Mouse (Mus musculus) heart, embryonic 12.5 days (tissue): ENCODE measurements around the gene Ifi209. TPM values are rescaled to one million over a fixed set of nuclear protein-coding genes. Genes with fewer than 3 reads are reported as not detected.
"Not testable (repeated sequence)": the region's sequence is repeated elsewhere in the genome, so short reads cannot be mapped to it uniquely, and the experiment has no call there.

Experiments
- ATAC-seq: fragments of 200-750 bp; cut with Nextera tagmentation; 2 replicates; pipeline ENCODE4 v1.8.0; 2017; ENCODE audit warnings: moderate TSS enrichment, moderate library complexity; ENCODE audit not compliant: insufficient number of reproducible peaks, low FRiP score
- H3K27ac ChIP-seq: fragments of 300-500 bp; sonication (generic); 2 replicates; pipeline ENCODE4 v1.5.1; 2016; ENCODE audit warnings: mild to moderate bottlenecking, moderate library complexity; ENCODE audit not compliant: poor library complexity, severe bottlenecking
- H3K27me3 ChIP-seq: fragments of 300-500 bp; sonication (generic); replicated peaks from 2 replicates; pipeline ENCODE4 v1.6.1; 2016; ENCODE audit warnings: mild to moderate bottlenecking, moderate library complexity
- H3K36me3 ChIP-seq: fragments of 300-500 bp; sonication (generic); 2 replicates; pipeline ENCODE4 v1.6.1; 2016; ENCODE audit warnings: mild to moderate bottlenecking, moderate library complexity
- H3K4me1 ChIP-seq: fragments of 300-500 bp; sonication (generic); replicated peaks from 2 replicates; pipeline ENCODE4 v1.6.1; 2016; ENCODE audit warnings: mild to moderate bottlenecking
- H3K4me2 ChIP-seq: fragments of 300-500 bp; sonication (generic); 2 replicates; pipeline ENCODE4 v1.6.1; 2016; ENCODE audit warnings: mild to moderate bottlenecking, moderate library complexity
- H3K4me3 ChIP-seq: fragments of 300-500 bp; sonication (generic); 2 replicates; pipeline ENCODE4 v1.5.1; 2016; ENCODE audit warnings: mild to moderate bottlenecking
- H3K9ac ChIP-seq: fragments of 300-500 bp; sonication (generic); 2 replicates; pipeline ENCODE4 v1.6.1; 2016; ENCODE audit warnings: mild to moderate bottlenecking, moderate library complexity
- H3K9me3 ChIP-seq: fragments of 300-500 bp; sonication (generic); replicated peaks from 2 replicates; pipeline ENCODE4 v1.6.1; 2016; ENCODE audit warnings: mild to moderate bottlenecking, moderate library complexity
- WGBS: fragments of 180-500 bp; shearing (Covaris S2); methylation state at CpG from one replicate; pipeline ENCODE4 v1.1.7; 2016; 5-methylcytosine and 5-hydroxymethylcytosine counted together
- microRNA-seq: library from miRNA; unstranded; fragments of <30 nt; microRNA quantifications from one replicate; pipeline ENCODE4, GENCODE M21; 2017
- polyA plus RNA-seq: library from polyadenylated mRNA; unstranded; fragments of >200 nt; fragmentation: Nextera tagmentation; extraction: Ambion mirVana; gene quantifications from 2 replicates; pipeline ENCODE4 v1.2.1, GENCODE M21; 2016

The Ifi209 gene
- polyA plus RNA-seq, 1 experiment from 2014 or later = 0.06 TPM

GRCm38 (mm10) chr1:173678605-173679004 is 47.9 kb downstream of the Ifi209 start:
- H3K36me3 ChIP-seq, H3K4me2 ChIP-seq, H3K9ac ChIP-seq, ATAC-seq, H3K27ac ChIP-seq, H3K9me3 ChIP-seq, H3K27me3 ChIP-seq, H3K4me1 ChIP-seq, H3K4me3 ChIP-seq: not testable (repeated sequence)
- 67% methylated on average over 1 of the region's 1 CpGs for WGBS

DNA sequence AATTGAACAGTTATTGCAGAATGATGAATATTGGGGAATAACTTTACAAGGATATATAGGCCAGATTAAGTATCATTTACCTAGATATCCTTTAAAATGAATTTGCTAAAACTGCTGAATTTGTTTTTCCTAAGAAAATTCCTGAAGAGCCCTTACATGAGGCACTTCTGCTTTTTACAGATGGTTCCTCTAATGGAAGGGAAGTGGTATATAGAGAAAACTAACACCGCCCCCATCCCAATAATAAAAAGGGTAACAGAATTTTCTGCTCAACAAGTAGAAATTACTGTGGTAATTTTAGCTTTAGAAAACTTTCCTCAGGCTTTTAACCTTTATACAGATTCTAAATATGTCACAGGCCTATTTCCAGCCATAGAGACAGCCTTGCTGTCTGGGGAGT is 63.6 kb downstream of the Ifi209 start:
- WGBS = 88% methylated on average over 1 of the region's 1 CpGs

More for the DNA sequence above, 63.6 kb downstream of the Ifi209 start:
- Histone ChIP-seq H3K4me3 (no peak overlapping the region), H3K27ac (no peak overlapping the region), H3K9ac (no peak overlapping the region), H3K36me3 (no peaks in the 10 kb centered on the region), H3K4me2 (no peak overlapping the region), H3K9me3 (no peaks in the 10 kb centered on the region), H3K4me1 (no peaks in the 10 kb centered on the region), H3K27me3 (no peaks in the 10 kb centered on the region)
- no peak for ATAC-seq

Small RNA genes within 50 kb of the gene (microRNA-seq; reads per million reads assigned to microRNA genes)
- gene Gm44339 = not detected

Other genes with a start within 250 kb of the Ifi209 start
- not detected in 2 replicates for gene Ifi206, start 139.9 kb upstream of the Ifi209 start, polyA plus RNA-seq
- gene Ifi214, start 95.0 kb upstream of the Ifi209 start, polyA plus RNA-seq = not detected in 2 replicates
- 0.11 and 0.33 TPM in 2 replicates for gene Ifi213, start 31.6 kb upstream of the Ifi209 start, polyA plus RNA-seq
- 0.06 TPM in 2 replicates for gene Ifi208, start 42.8 kb downstream of the Ifi209 start, polyA plus RNA-seq
- gene Ifi207, start 110.8 kb downstream of the Ifi209 start, polyA plus RNA-seq = 0.15 and 0.30 TPM in 2 replicates
- gene Ifi204, start 136.0 kb downstream of the Ifi209 start, polyA plus RNA-seq = 0.37 and 0.81 TPM in 2 replicates